Comparison of ENCODE assay signal across 8 mouse cellular contexts in genomic region chr7:104445961-104446645, GRCm38 (mm10). TPM values are rescaled to one million over a fixed set of nuclear protein-coding genes. Genes with fewer than 3 reads are reported as not detected.
DNase-seq lines count a peak whose midpoint lies in the region; ATAC-seq and TF ChIP-seq lines count a peak whose summit lies in the region.

No protein-coding gene starts in this region.

- peak; percentile 33 for DNase-seq in spleen, adult 12 weeks (ENCODE audit: low spot score)
- no peak for DNase-seq in spleen, postnatal 4 days (ENCODE audit: low spot score in 2 of 2)
- DNase-seq in c-Kit-positive CD71-positive TER-119-positive erythroid progenitor cells, embryonic 14.5 days (ENCODE audit: low spot score): peak; percentile 15
- peak; percentile 64 for DNase-seq in lung, postnatal 25 days (ENCODE audit: low spot score)
- peak; percentile 26 for DNase-seq in yolk sac, embryonic 10.5 days (ENCODE audit: low spot score)
- no peak for DNase-seq in layer of hippocampus, adult 8-10 months (ENCODE audit: low spot score in 2 of 2)
- no peak for DNase-seq in gastrocnemius, postnatal 10 days

- WGBS in intestine, postnatal 0 days: 50% methylated on average over 2 of the region's 2 CpGs

- H3K27me3 ChIP-seq in intestine, postnatal 0 days (replicated peaks; ENCODE audit: control insufficient read depth, insufficient read depth, low read length): no peaks in the 10 kb centered on the region

- no peak overlapping the region for H3K9ac ChIP-seq in intestine, postnatal 0 days (ENCODE audit: low read depth, low read length)

- no peaks in the 10 kb centered on the region for H3K36me3 ChIP-seq in intestine, postnatal 0 days (ENCODE audit: control insufficient read depth, insufficient read depth)

- H3K4me3 ChIP-seq in intestine, postnatal 0 days (ENCODE audit: low read depth, low read length): 0 out of 2 replicates have a peak overlapping the region, but pooled peaks have one; percentile 2

- H3K9me3 ChIP-seq in intestine, postnatal 0 days (ENCODE audit: control insufficient read depth): no peaks in the 10 kb centered on the region

- peak overlapping the region; percentile 41; the same call in 1 of the 2 replicates for H3K27ac ChIP-seq in intestine, postnatal 0 days (ENCODE audit: low read depth, low read length)

- peak; percentile 67 for ATAC-seq in intestine, postnatal 0 days

- peak overlapping the region; percentile 40 for H3K4me2 ChIP-seq in intestine, postnatal 0 days (replicated peaks; ENCODE audit: low read depth)

- H3K4me1 ChIP-seq in intestine, postnatal 0 days (replicated peaks; ENCODE audit: control insufficient read depth, insufficient read depth, low read length): no peaks in the 10 kb centered on the region

- TF ChIP-seq CTCF in intestine, postnatal 0 days (IDR thresholded peaks at IDR 0.05; ENCODE audit: low read depth): peak; percentile 65

RNA-seq across cellular contexts. Expression of gene Trim30a, which starts 18.9 kb away (rescaled TPM):
- polyA plus RNA-seq in intestine, postnatal 0 days (2015; fragmentation: Nextera tagmentation; extraction: Ambion mirVana): 5.0 and 5.3 TPM in 2 replicates
- 1 to 10 TPM in 2 of 4 experiments, under 1 TPM in 2; 0.51 to 6.2 (median 3.0) TPM for total RNA-seq in layer of hippocampus, adult 8-10 months (2022)
- total RNA-seq in gastrocnemius, postnatal 10 days (2021): 1 to 10 TPM in 1 of 2 experiments, under 1 TPM in 1; 0.82 to 1.3 TPM

RNA-seq across cellular contexts. Expression of gene Trim30c, which starts 45.5 kb away (rescaled TPM):
- polyA plus RNA-seq in intestine, postnatal 0 days (2015; fragmentation: Nextera tagmentation; extraction: Ambion mirVana): 0.10 and 0.14 TPM in 2 replicates
- under 1 TPM in 1 of 4 experiments, not detected in 3; 0.22 TPM for total RNA-seq in layer of hippocampus, adult 8-10 months (2022)
- total RNA-seq in gastrocnemius, postnatal 10 days (2021): not detected

Comparison
In these comparisons a context has a peak if more than half of its experiments do, and no peak if none do; other contexts are left out.
1. DNase-seq: peak in spleen, adult 12 weeks (single experiment), c-Kit-positive CD71-positive TER-119-positive erythroid progenitor cells, embryonic 14.5 days (single experiment), lung, postnatal 25 days (single experiment) and yolk sac, embryonic 10.5 days (single experiment); none in spleen, postnatal 4 days (0 of 2), layer of hippocampus, adult 8-10 months (0 of 2) and gastrocnemius, postnatal 10 days (single experiment).